Mouse (Mus musculus): Measurements from ENCODE around the gene Atp6v0b. TPM values are rescaled to one million over a fixed set of nuclear protein-coding genes. Genes with fewer than 3 reads are reported as not detected.
A peak's percentile ranks its signal among the peaks of the same experiment; 100 is the strongest.

The Atp6v0b gene
- polyA plus RNA-seq, 1 experiment from 2014 or later: 673 TPM

GRCm38 (mm10) chr4:117923450-117923849, 36.3 kb upstream of the Atp6v0b start:
- no peak for ATAC-seq
- no peak overlapping the region for H3K27ac ChIP-seq (ENCODE audit: low read length)
- no peaks in the 10 kb centered on the region for H3K36me3 ChIP-seq (ENCODE audit: control insufficient read depth, insufficient read depth, low read length)
- H3K4me3 ChIP-seq (ENCODE audit: low read depth, low read length): no peak overlapping the region
- 46% methylated on average over 2 of the region's 2 CpGs for WGBS
- H3K9me3 ChIP-seq (replicated peaks; ENCODE audit: control insufficient read depth, low read length, poor library complexity, severe bottlenecking): no peaks in the 10 kb centered on the region
- no peak overlapping the region for H3K9ac ChIP-seq (ENCODE audit: low read depth, low read length)
- no peak overlapping the region for H3K4me2 ChIP-seq (ENCODE audit: low read length)
- H3K4me1 ChIP-seq (ENCODE audit: control insufficient read depth, insufficient read depth, low read length): peaks cover 2% of the 10 kb centered on the region; the same call in 1 of the 2 replicates
- H3K27me3 ChIP-seq (ENCODE audit: control insufficient read depth, insufficient read depth, low read depth, low read length): peaks cover 11% of the 10 kb centered on the region

GRCm38 (mm10) chr4:117921358-117921757, 34.2 kb upstream of the Atp6v0b start:
- no peak overlapping the region for H3K4me3 ChIP-seq (ENCODE audit: low read depth, low read length)
- H3K4me1 ChIP-seq (ENCODE audit: control insufficient read depth, insufficient read depth, low read length): no peaks in the 10 kb centered on the region
- no peak overlapping the region for H3K4me2 ChIP-seq (ENCODE audit: low read length)
- H3K36me3 ChIP-seq (ENCODE audit: control insufficient read depth, insufficient read depth, low read length): no peaks in the 10 kb centered on the region
- WGBS: 93% methylated on average over 2 of the region's 2 CpGs
- peaks cover 9% of the 10 kb centered on the region for H3K27me3 ChIP-seq (ENCODE audit: control insufficient read depth, insufficient read depth, low read depth, low read length)
- H3K9ac ChIP-seq (ENCODE audit: low read depth, low read length): no peak overlapping the region
- no peaks in the 10 kb centered on the region for H3K9me3 ChIP-seq (replicated peaks; ENCODE audit: control insufficient read depth, low read length, poor library complexity, severe bottlenecking)
- no peak for ATAC-seq
- H3K27ac ChIP-seq (ENCODE audit: low read length): no peak overlapping the region

- H3K4me1 ChIP-seq (ENCODE audit: control insufficient read depth, insufficient read depth, low read length): peaks cover 9% of the 10 kb centered on the region
Observed at GRCm38 (mm10) chr4:117918762-117919161, 31.6 kb upstream of the Atp6v0b start.

GRCm38 (mm10) chr4:117918261-117918660, 31.1 kb upstream of the Atp6v0b start:
- H3K27me3 ChIP-seq (ENCODE audit: control insufficient read depth, insufficient read depth, low read depth, low read length): no peaks in the 10 kb centered on the region
- no peak overlapping the region for H3K9ac ChIP-seq (ENCODE audit: low read depth, low read length)
- no peak overlapping the region for H3K4me3 ChIP-seq (ENCODE audit: low read depth, low read length)
- no peaks in the 10 kb centered on the region for H3K36me3 ChIP-seq (ENCODE audit: control insufficient read depth, insufficient read depth, low read length)
- H3K27ac ChIP-seq (ENCODE audit: low read length): no peak overlapping the region
- peaks cover 14% of the 10 kb centered on the region for H3K4me1 ChIP-seq (ENCODE audit: control insufficient read depth, insufficient read depth, low read length)
- no peaks in the 10 kb centered on the region for H3K9me3 ChIP-seq (replicated peaks; ENCODE audit: control insufficient read depth, low read length, poor library complexity, severe bottlenecking)
- H3K4me2 ChIP-seq (ENCODE audit: low read length): no peak overlapping the region
- no peak for ATAC-seq
- WGBS: 74% methylated on average over 3 of the region's 3 CpGs

More at GRCm38 (mm10) chr4:117918762-117919161, 31.6 kb upstream of the Atp6v0b start:
- H3K27me3 ChIP-seq (ENCODE audit: control insufficient read depth, insufficient read depth, low read depth, low read length): no peaks in the 10 kb centered on the region
- H3K27ac ChIP-seq (ENCODE audit: low read length): no peak overlapping the region
- ATAC-seq: no peak
- H3K9me3 ChIP-seq (replicated peaks; ENCODE audit: control insufficient read depth, low read length, poor library complexity, severe bottlenecking): no peaks in the 10 kb centered on the region
- WGBS: 89% methylated on average over 5 of the region's 5 CpGs
- H3K36me3 ChIP-seq (ENCODE audit: control insufficient read depth, insufficient read depth, low read length): no peaks in the 10 kb centered on the region
- no peak overlapping the region for H3K4me3 ChIP-seq (ENCODE audit: low read depth, low read length)
- no peak overlapping the region for H3K9ac ChIP-seq (ENCODE audit: low read depth, low read length)
- no peak overlapping the region for H3K4me2 ChIP-seq (ENCODE audit: low read length)

GRCm38 (mm10) chr4:117917847-117918246, 30.7 kb upstream of the Atp6v0b start:
- no peak overlapping the region for H3K4me2 ChIP-seq (ENCODE audit: low read length)
- H3K9me3 ChIP-seq (replicated peaks; ENCODE audit: control insufficient read depth, low read length, poor library complexity, severe bottlenecking): no peaks in the 10 kb centered on the region
- H3K4me1 ChIP-seq (ENCODE audit: control insufficient read depth, insufficient read depth, low read length): peaks cover 18% of the 10 kb centered on the region
- no peak overlapping the region for H3K27ac ChIP-seq (ENCODE audit: low read length)
- H3K27me3 ChIP-seq (ENCODE audit: control insufficient read depth, insufficient read depth, low read depth, low read length): no peaks in the 10 kb centered on the region
- H3K9ac ChIP-seq (ENCODE audit: low read depth, low read length): no peak overlapping the region
- no peak for ATAC-seq
- no peak overlapping the region for H3K4me3 ChIP-seq (ENCODE audit: low read depth, low read length)
- H3K36me3 ChIP-seq (ENCODE audit: control insufficient read depth, insufficient read depth, low read length): no peaks in the 10 kb centered on the region
- 95% methylated on average over 4 of the region's 4 CpGs for WGBS

- WGBS: 95% methylated on average over 4 of the region's 4 CpGs
- Histone ChIP-seq H3K9me3 (replicated peaks; ENCODE audit: control insufficient read depth, low read length, poor library complexity, severe bottlenecking) (no peaks in the 10 kb centered on the region), H3K4me1 (ENCODE audit: control insufficient read depth, insufficient read depth, low read length) (peaks cover 22% of the 10 kb centered on the region), H3K27me3 (ENCODE audit: control insufficient read depth, insufficient read depth, low read depth, low read length) (no peaks in the 10 kb centered on the region), H3K36me3 (ENCODE audit: control insufficient read depth, insufficient read depth, low read length) (no peaks in the 10 kb centered on the region), H3K4me2 (ENCODE audit: low read length) (no peak overlapping the region), H3K27ac (ENCODE audit: low read length) (no peak overlapping the region), H3K4me3 (ENCODE audit: low read depth, low read length) (no peak overlapping the region), H3K9ac (ENCODE audit: low read depth, low read length) (no peak overlapping the region)
- ATAC-seq: no peak
Observed at GRCm38 (mm10) chr4:117917402-117917801, 30.3 kb upstream of the Atp6v0b start.

GRCm38 (mm10) chr4:117916386-117916785, 29.3 kb upstream of the Atp6v0b start:
- ATAC-seq: no peak
- 95% methylated on average over 5 of the region's 5 CpGs for WGBS
- Histone ChIP-seq H3K9ac (ENCODE audit: low read depth, low read length) (0 out of 2 replicates have a peak overlapping the region, but pooled peaks have one; percentile 85), H3K4me2 (ENCODE audit: low read length) (peak overlapping the region; percentile 99), H3K4me1 (ENCODE audit: control insufficient read depth, insufficient read depth, low read length) (peaks cover 23% of the 10 kb centered on the region), H3K27ac (ENCODE audit: low read length) (no peak overlapping the region), H3K9me3 (replicated peaks; ENCODE audit: control insufficient read depth, low read length, poor library complexity, severe bottlenecking) (no peaks in the 10 kb centered on the region), H3K4me3 (ENCODE audit: low read depth, low read length) (no peak overlapping the region), H3K27me3 (ENCODE audit: control insufficient read depth, insufficient read depth, low read depth, low read length) (no peaks in the 10 kb centered on the region), H3K36me3 (ENCODE audit: control insufficient read depth, insufficient read depth, low read length) (no peaks in the 10 kb centered on the region; the same call in 1 of the 2 replicates)

GRCm38 (mm10) chr4:117915489-117916105, 28.5 kb upstream of the Atp6v0b start:
- H3K4me3 ChIP-seq (ENCODE audit: low read depth, low read length): peak overlapping the region; percentile 83
- ATAC-seq: no peak
- no peaks in the 10 kb centered on the region for H3K27me3 ChIP-seq (ENCODE audit: control insufficient read depth, insufficient read depth, low read depth, low read length)
- H3K36me3 ChIP-seq (ENCODE audit: control insufficient read depth, insufficient read depth, low read length): no peaks in the 10 kb centered on the region; the same call in 1 of the 2 replicates
- H3K4me1 ChIP-seq (ENCODE audit: control insufficient read depth, insufficient read depth, low read length): peaks cover 30% of the 10 kb centered on the region
- H3K9ac ChIP-seq (ENCODE audit: low read depth, low read length): peak overlapping the region; percentile 85
- peak overlapping the region; percentile 89; the same call in 1 of the 2 replicates for H3K27ac ChIP-seq (ENCODE audit: low read length)
- H3K9me3 ChIP-seq (replicated peaks; ENCODE audit: control insufficient read depth, low read length, poor library complexity, severe bottlenecking): no peaks in the 10 kb centered on the region
- peak overlapping the region; percentile 99 for H3K4me2 ChIP-seq (ENCODE audit: low read length)
- WGBS: 4% methylated on average over 19 of the region's 19 CpGs

- H3K27me3 ChIP-seq (ENCODE audit: control insufficient read depth, insufficient read depth, low read depth, low read length): no peaks in the 10 kb centered on the region
- peaks cover 2% of the 10 kb centered on the region; the same call in 1 of the 2 replicates for H3K36me3 ChIP-seq (ENCODE audit: control insufficient read depth, insufficient read depth, low read length)
- peak within 1 kb of the TSS; percentile 89 for H3K27ac ChIP-seq (ENCODE audit: low read length)
- peaks cover 37% of the 10 kb centered on the region for H3K4me1 ChIP-seq (ENCODE audit: control insufficient read depth, insufficient read depth, low read length)
- peak within 1 kb of the TSS; percentile 99 for H3K4me2 ChIP-seq (ENCODE audit: low read length)
- H3K9ac ChIP-seq (ENCODE audit: low read depth, low read length): peak within 1 kb of the TSS; percentile 85
- H3K9me3 ChIP-seq (replicated peaks; ENCODE audit: control insufficient read depth, low read length, poor library complexity, severe bottlenecking): no peaks in the 10 kb centered on the region
- peak within 1 kb of the TSS; percentile 83 for H3K4me3 ChIP-seq (ENCODE audit: low read depth, low read length)
- under 1% methylated on average over 60 of the region's 61 CpGs for WGBS
- ATAC-seq: peak; percentile 95
Observed at GRCm38 (mm10) chr4:117914591-117915442, 27.7 kb upstream of the Atp6v0b start, which contains the start of gene Ipo13. Gene Ipo13, minus strand, starts transcription at chr4:117914999.
